Mouse (Mus musculus): Measurements from ENCODE around the gene Gxylt2.

DNA sequence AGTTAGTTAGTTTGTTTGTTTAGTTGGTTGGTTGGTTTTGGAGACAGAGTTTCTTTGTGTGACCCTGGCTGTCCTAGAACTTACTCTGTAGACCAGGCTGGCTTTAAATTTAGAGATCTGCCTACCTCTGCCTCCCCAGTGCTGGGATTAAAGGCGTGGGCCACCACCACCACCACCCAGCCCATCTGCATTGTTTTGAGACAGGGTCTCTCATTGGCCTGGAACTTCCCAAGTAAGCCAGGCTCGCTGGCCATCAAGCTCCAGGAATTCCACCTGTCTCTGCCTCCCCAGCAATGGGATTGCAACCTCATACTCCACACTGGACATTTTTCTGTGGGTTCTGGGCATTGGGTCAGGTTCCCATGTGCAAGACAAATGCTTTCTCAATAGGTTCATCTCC, 18.2 kb upstream of the Gxylt2 start:
- TF ChIP-seq CTCF (IDR thresholded peaks at IDR 0.05; ENCODE audit: low read depth, low read length): no peak
- no peak for TF ChIP-seq TAL1 (conservative IDR thresholded peaks at IDR 0.05; ENCODE audit: low read depth, low read length)
- no peak for TF ChIP-seq GATA1 (IDR thresholded peaks at IDR 0.05; ENCODE audit: borderline replicate concordance, low read length)
- TF ChIP-seq POLR2AphosphoS5 (IDR thresholded peaks at IDR 0.05; ENCODE audit: insufficient replicate concordance, low read depth, low read length): no peak
